Mouse (Mus musculus) liver, adult 2 months (tissue): ENCODE data around the gene Rb1. TPM values are rescaled to one million over a fixed set of nuclear protein-coding genes. Genes with fewer than 3 reads are reported as not detected.
A peak's percentile ranks its signal among the peaks of the same experiment; 100 is the strongest.

Experiments used
- DNase-seq: peaks from one replicate; pipeline ENCODE4 v3.0.0-alpha.2; 2011; ENCODE audit warnings: low read depth, low spot score; ENCODE audit errors: extremely low read depth
- H3K27ac ChIP-seq: fragments of 200-500 bp; replicated peaks from 2 replicates; pipeline ENCODE4 v1.5.1; 2012; ENCODE audit warnings: low read depth, mild to moderate bottlenecking, control low read depth, inconsistent platforms, low read length; ENCODE audit not compliant: insufficient read depth
- H3K27me3 ChIP-seq: fragments of 200-500 bp; 2 replicates; pipeline ENCODE4 v1.6.1; 2012; ENCODE audit warnings: mild to moderate bottlenecking, moderate library complexity, low read length, inconsistent platforms; ENCODE audit not compliant: control insufficient read depth, insufficient read depth
- H3K36me3 ChIP-seq: fragments of 200-500 bp; 2 replicates; pipeline ENCODE4 v1.6.1; 2012; ENCODE audit warnings: low read length, inconsistent platforms; ENCODE audit not compliant: control insufficient read depth, insufficient read depth
- H3K4me1 ChIP-seq: fragments of 200-500 bp; 2 replicates; pipeline ENCODE4 v1.6.1; 2011; ENCODE audit warnings: low read length; ENCODE audit not compliant: control insufficient read depth, insufficient read depth
- H3K4me3 ChIP-seq: fragments of 200-500 bp; 2 replicates; pipeline ENCODE4 v1.5.1; 2011; ENCODE audit warnings: low read depth, mild to moderate bottlenecking, control low read depth, low read length, moderate library complexity; ENCODE audit not compliant: insufficient read depth
- H3K79me2 ChIP-seq: fragments of 200-500 bp; 2 replicates; pipeline ENCODE4 v1.6.1; 2012; ENCODE audit warnings: inconsistent platforms, mild to moderate bottlenecking, low read length, moderate library complexity; ENCODE audit not compliant: control insufficient read depth, insufficient read depth
- H3K9ac ChIP-seq: fragments of 200-500 bp; 2 replicates; pipeline ENCODE4 v1.6.1; 2012; ENCODE audit warnings: low read depth, mild to moderate bottlenecking, control low read depth, inconsistent platforms, low read length
- CTCF ChIP-seq: fragments of 200-500 bp; IDR thresholded peaks from 2 replicates; pipeline ENCODE4 v1.5.1; 2011; ENCODE audit warnings: low read depth, low read length, control low read depth
- POLR2A ChIP-seq: fragments of 200-500 bp; IDR thresholded peaks from 2 replicates; pipeline ENCODE4 v1.6.1; 2011; ENCODE audit warnings: low read length, control low read depth; ENCODE audit not compliant: insufficient read depth; ENCODE audit errors: extremely low read depth
- WGBS: fragments of 180-500 bp; shearing (Covaris S2); methylation state at CpG from one replicate; pipeline ENCODE4 v1.1.7; 2018; 5-methylcytosine and 5-hydroxymethylcytosine counted together
- polyA plus RNA-seq: library from polyadenylated mRNA; depleted of rRNA; stranded (reverse); fragments of >200 nt; gene quantifications from 2 replicates; pipeline ENCODE4 v1.2.3, GENCODE M21; 2012
- total RNA-seq: library from RNA; depleted of rRNA; stranded (reverse); fragments of >200 nt; gene quantifications from 2 replicates; pipeline ENCODE4 v1.2.3, GENCODE M21; 2014

Rb1 gene
- total and polyA plus RNA-seq, 2 experiments: 1.1 to 7.0 TPM

DNA sequence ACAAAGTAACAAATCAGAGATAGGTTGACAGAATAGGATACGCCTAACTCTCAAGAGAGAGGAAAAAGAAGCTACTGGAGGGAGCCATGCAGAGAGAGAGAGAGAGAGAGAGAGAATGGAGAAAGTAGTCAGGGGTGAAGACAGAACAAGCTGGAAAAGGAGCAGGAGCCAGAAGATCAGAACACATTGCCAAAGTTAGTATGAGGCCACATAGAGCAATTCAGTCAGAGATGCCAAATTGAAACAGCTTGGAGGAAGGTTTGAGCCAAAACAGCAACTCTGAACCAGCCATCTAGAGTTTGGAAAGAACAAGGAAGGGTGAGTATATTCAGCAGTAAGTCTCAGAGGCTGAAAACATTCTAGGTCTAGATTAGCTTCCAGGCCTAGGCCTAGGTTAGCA, 108.6 kb downstream of the Rb1 start:
- H3K4me1 ChIP-seq: no peaks in the 10 kb centered on the region; the same call in 1 of the 2 replicates
- H3K79me2 ChIP-seq: no peaks in the 10 kb centered on the region
- H3K27me3 ChIP-seq: no peaks in the 10 kb centered on the region
- WGBS: 100% methylated on average over 1 of the region's 1 CpGs
- no peak overlapping the region for H3K27ac ChIP-seq
- H3K36me3 ChIP-seq: peaks cover 4% of the 10 kb centered on the region
- no peak overlapping the region for H3K9ac ChIP-seq
- DNase-seq: no peak
- TF ChIP-seq CTCF (no peak), POLR2A (no peak)
- no peak overlapping the region for H3K4me3 ChIP-seq

DNA sequence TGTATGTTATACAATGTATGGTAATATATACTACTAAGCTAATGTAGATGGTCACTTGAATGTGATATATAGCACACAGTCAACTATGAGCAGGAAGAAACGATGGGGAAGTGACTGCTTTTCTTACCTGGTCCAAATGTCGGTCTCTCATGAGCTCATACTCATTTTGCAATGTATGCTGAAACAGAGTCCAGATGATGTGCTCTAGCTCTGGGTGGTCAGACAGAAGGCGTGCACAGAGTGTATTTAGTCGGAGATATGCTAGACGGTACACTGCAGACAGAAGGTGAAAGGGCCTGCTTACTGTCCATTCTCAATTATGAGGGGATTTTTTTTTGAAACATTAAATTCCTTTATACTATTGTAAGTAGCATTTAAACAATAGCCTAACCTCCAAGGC, 114.1 kb downstream of the Rb1 start:
- TF ChIP-seq CTCF (no peak), POLR2A (no peak)
- Histone ChIP-seq H3K27me3 (no peaks in the 10 kb centered on the region), H3K4me3 (no peak overlapping the region), H3K9ac (no peak overlapping the region), H3K4me1 (peaks cover 13% of the 10 kb centered on the region), H3K27ac (peak overlapping the region; percentile 85), H3K79me2 (no peaks in the 10 kb centered on the region), H3K36me3 (peaks cover 4% of the 10 kb centered on the region)
- 29% methylated on average over 5 of the region's 5 CpGs for WGBS
- peak; percentile 56 for DNase-seq

DNA sequence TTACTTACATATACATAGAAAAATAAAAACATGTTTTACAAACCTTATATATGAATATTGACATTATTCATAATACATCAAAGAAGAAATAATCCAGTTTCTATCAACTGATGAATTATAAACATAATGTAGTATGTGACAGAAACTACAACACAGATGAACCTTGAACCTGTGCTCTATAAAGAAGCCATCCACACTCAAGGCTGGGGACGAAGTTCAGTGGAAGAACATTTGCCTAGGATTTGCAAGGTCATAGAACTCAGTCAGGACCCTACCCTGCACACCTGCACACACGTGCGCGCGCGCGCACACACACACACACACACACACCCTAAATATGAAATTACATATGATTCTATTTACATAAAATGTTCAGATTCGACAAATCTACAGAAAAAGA, 115.4 kb downstream of the Rb1 start:
- Histone ChIP-seq H3K4me1 (peaks cover 13% of the 10 kb centered on the region), H3K27ac (peak overlapping the region; percentile 31; the same call in 1 of the 2 replicates), H3K9ac (no peak overlapping the region), H3K4me3 (no peak overlapping the region), H3K79me2 (no peaks in the 10 kb centered on the region), H3K27me3 (no peaks in the 10 kb centered on the region), H3K36me3 (peaks cover under 1% of the 10 kb centered on the region)
- no peak for TF ChIP-seq POLR2A
- no peak for TF ChIP-seq CTCF
- peak; percentile 78 for DNase-seq
- WGBS: 71% methylated on average over 8 of the region's 8 CpGs

DNA sequence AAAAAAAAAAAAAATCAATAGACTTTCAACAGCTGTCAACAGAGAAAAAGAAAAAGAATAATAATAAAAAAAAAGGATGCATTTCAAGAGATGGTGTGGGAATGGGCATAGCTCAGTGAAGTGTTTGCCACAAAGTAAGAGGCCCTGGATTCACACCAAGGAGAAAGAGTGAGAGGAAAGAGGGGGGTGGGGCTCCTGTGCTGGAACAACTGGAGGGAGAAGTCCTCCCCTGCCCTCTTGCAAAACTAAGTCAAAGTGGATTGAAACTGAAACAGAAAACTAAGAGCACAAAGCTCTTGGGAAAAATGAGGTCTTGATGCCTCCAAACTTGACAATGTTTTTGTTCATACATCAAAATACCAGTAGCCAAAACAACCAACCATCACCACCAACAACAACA, 116.4 kb downstream of the Rb1 start:
- Histone ChIP-seq H3K4me3 (no peak overlapping the region), H3K27me3 (no peaks in the 10 kb centered on the region), H3K27ac (peak overlapping the region; percentile 54), H3K36me3 (peaks cover 1% of the 10 kb centered on the region), H3K79me2 (no peaks in the 10 kb centered on the region), H3K4me1 (peaks cover 13% of the 10 kb centered on the region), H3K9ac (no peak overlapping the region)
- peak; percentile 88 for DNase-seq
- no peak for TF ChIP-seq CTCF
- no peak for TF ChIP-seq POLR2A

DNA sequence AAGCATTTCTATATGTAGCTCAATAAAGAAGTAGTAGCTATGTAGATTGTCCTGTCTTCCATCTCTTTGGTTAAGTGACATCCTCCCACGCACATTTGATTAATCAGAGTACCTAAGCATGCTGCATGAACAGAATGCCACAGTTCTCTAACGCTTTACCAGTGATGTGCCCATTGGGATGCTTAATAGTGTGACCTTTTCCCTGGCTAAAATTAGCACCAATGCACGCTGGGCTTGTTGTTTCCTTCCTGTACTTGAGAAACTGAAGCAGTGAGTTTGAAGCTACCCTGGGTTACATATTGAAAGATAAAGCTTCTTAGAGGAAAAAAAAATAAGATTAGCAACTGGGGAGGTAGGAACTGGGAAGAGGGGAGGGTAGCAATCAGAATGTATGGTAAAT, 121.6 kb downstream of the Rb1 start:
- WGBS: 77% methylated on average over 3 of the region's 3 CpGs
- H3K36me3 ChIP-seq: peaks cover 2% of the 10 kb centered on the region; the same call in 1 of the 2 replicates
- no peaks in the 10 kb centered on the region for H3K27me3 ChIP-seq

DNA sequence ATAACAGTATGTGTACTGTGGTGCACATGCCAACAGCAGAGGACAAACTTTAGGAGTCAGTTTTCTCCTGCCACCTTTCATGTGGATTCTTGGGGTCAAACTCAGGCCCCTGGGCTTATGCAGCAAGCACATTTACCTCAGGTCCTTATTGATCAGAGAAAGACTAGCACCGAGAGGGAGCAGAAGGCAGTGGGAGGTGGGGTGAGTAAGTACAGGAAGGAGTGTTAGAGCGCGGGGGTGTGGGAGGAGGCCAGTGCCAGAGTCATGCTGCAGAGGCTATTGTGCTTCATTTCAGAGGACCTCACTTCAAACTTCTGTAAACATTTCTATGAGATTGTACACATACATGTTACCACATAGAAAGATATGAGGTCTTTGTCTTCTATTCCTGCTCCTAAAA, 124.2 kb downstream of the Rb1 start:
- H3K79me2 ChIP-seq: no peaks in the 10 kb centered on the region
- no peak overlapping the region for H3K27ac ChIP-seq
- H3K36me3 ChIP-seq: peaks cover 13% of the 10 kb centered on the region
- TF ChIP-seq POLR2A: no peak
- TF ChIP-seq CTCF: no peak
- no peaks in the 10 kb centered on the region for H3K4me1 ChIP-seq
- H3K9ac ChIP-seq: no peak overlapping the region
- DNase-seq: no peak
- no peak overlapping the region for H3K4me3 ChIP-seq
- WGBS: 68% methylated on average over 3 of the region's 3 CpGs
- H3K27me3 ChIP-seq: no peaks in the 10 kb centered on the region

More for the DNA sequence above, 121.6 kb downstream of the Rb1 start:
- H3K79me2 ChIP-seq: no peaks in the 10 kb centered on the region
- H3K9ac ChIP-seq: no peak overlapping the region
- no peaks in the 10 kb centered on the region; the same call in 1 of the 2 replicates for H3K4me1 ChIP-seq
- H3K4me3 ChIP-seq: no peak overlapping the region
- H3K27ac ChIP-seq: no peak overlapping the region
- DNase-seq: no peak
- no peak for TF ChIP-seq CTCF
